Comparison of ENCODE assay signal across 14 mouse cellular contexts in genomic region chr7:35744771-35745170, GRCm38 (mm10). TPM values are rescaled to one million over a fixed set of nuclear protein-coding genes. Genes with fewer than 3 reads are reported as not detected.
DNase-seq lines count a peak whose midpoint lies in the region; TF ChIP-seq lines count a peak whose summit lies in the region.
"Had no signal": no experiment of that assay in that cellular context is flagged by ENCODE, and none has a peak within 500 bp of the region (broad histone marks: within the 10 kb centered on the region; RNA-seq: fewer than 3 reads in every experiment).

No protein-coding gene starts in this region.

- peak; percentile 73 to 79 for DNase-seq in frontal cortex, adult 2 months (ENCODE audit: extremely low spot score in 1 of 2, low spot score in 1 of 2)
- peak; percentile 77 to 90 for DNase-seq in layer of hippocampus, adult 2 months (ENCODE audit: low spot score in 2 of 2)
- peak; percentile 68 to 94 for DNase-seq in left cerebral cortex, postnatal 25 days (ENCODE audit: low spot score in 2 of 2)
- DNase-seq in right cerebral cortex, postnatal 14 days, result peak; percentile 44
- no peak for DNase-seq in kidney, adult 18-20 months
- DNase-seq in thymus, postnatal 14 days, result no peak
- DNase-seq in embryo, embryonic 10.5 days (ENCODE audit: low spot score), result no peak
- DNase-seq: cerebellum, adult 11-12 months; thymus, postnatal 25 days had no signal

- H3K27ac ChIP-seq in layer of hippocampus, adult 2 months, result peak overlapping the region; percentile 78
- H3K27ac ChIP-seq: embryonic facial prominence, embryonic 15.5 days; forebrain, embryonic 15.5 days; hindbrain, embryonic 15.5 days; lung, embryonic 15.5 days; stomach, embryonic 15.5 days had no signal

- H3K4me3 ChIP-seq in layer of hippocampus, adult 2 months, result no peak overlapping the region
- H3K4me3 ChIP-seq: embryonic facial prominence, embryonic 15.5 days; forebrain, embryonic 15.5 days; hindbrain, embryonic 15.5 days; lung, embryonic 15.5 days; stomach, embryonic 15.5 days had no signal

- no peak for TF ChIP-seq CTCF in layer of hippocampus, adult 2 months (conservative IDR thresholded peaks at IDR 0.05)

- intact Hi-C loops in left cerebral cortex, postnatal 25 days (cut with DNase I), result loop anchor here (2.0 kb wide), 1 partner anchor 16 kb away; no protein-coding TSS in a partner anchor

RNA-seq across cellular contexts. Expression of gene Dpy19l3, which starts 9.5 kb away (rescaled TPM):
- 22.4 and 24.0 TPM in 2 replicates for polyA plus RNA-seq in frontal cortex, adult 2 months (2012; rRNA removed)
- 10 to 100 TPM; 80.3 to 84.7 TPM for total RNA-seq in layer of hippocampus, adult 2 months (2021)
- total RNA-seq in left cerebral cortex, postnatal 25 days (2021), result 10 to 100 TPM; 64.0 to 68.2 TPM

RNA-seq across cellular contexts. Expression of gene Zfp507, which starts 58.0 kb away (rescaled TPM):
- 12.7 and 13.9 TPM in 2 replicates for polyA plus RNA-seq in frontal cortex, adult 2 months (2012; rRNA removed)
- total RNA-seq in layer of hippocampus, adult 2 months (2021), result 10 to 100 TPM; 32.7 to 38.6 TPM
- 10 to 100 TPM; 28.9 to 31.8 TPM for total RNA-seq in left cerebral cortex, postnatal 25 days (2021)

Comparison
In these comparisons a context has a peak if more than half of its experiments do, and no peak if none do; other contexts are left out.
1. DNase-seq: peak in frontal cortex, adult 2 months (2 of 2), layer of hippocampus, adult 2 months (2 of 2), left cerebral cortex, postnatal 25 days (2 of 2) and right cerebral cortex, postnatal 14 days (single experiment); none in kidney, adult 18-20 months (single experiment), thymus, postnatal 14 days (single experiment) and embryo, embryonic 10.5 days (single experiment).